In the genomic region with DNA sequence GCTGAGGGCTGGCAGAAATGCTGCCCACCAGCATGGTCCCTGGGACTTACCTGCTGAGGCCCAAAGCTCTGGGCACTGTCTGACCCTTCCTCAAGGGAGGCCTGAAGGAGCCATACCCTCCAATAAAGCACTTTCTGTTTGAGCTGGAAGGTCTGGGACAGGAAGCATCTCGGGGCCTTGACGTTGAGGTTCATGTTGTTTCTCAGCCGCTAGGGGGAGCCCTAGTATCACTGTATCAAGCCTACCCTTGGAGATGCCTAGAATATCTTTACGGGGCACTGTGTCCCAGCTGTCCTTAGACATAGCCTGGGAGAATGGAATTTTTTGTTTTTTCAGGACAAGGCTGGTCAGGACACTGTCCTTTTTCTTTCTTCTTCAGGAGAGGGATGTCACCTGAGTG, we compare ENCODE assay signal across 8 mouse cellular contexts. TPM values are rescaled to one million over a fixed set of nuclear protein-coding genes. Genes with fewer than 3 reads are reported as not detected.
DNase-seq lines count a peak whose midpoint lies in the region; ATAC-seq and TF ChIP-seq lines count a peak whose summit lies in the region.

No protein-coding gene starts in this region.

- no peaks in the 10 kb centered on the region for H3K9me3 ChIP-seq in intestine, postnatal 0 days (ENCODE audit: control insufficient read depth)
- no peaks in the 10 kb centered on the region for H3K9me3 ChIP-seq in limb, embryonic 15.5 days
- H3K9me3 ChIP-seq in midbrain, postnatal 0 days (ENCODE audit: low read length) = no peaks in the 10 kb centered on the region

- WGBS in intestine, postnatal 0 days = 2% methylated on average over 4 of the region's 4 CpGs
- WGBS in limb, embryonic 15.5 days = 0% methylated on average over 4 of the region's 4 CpGs
- 2% methylated on average over 4 of the region's 4 CpGs for WGBS in midbrain, postnatal 0 days

- TF ChIP-seq CTCF in cortical plate, adult 2 months (IDR thresholded peaks at IDR 0.05; ENCODE audit: extremely low read depth, insufficient read depth, low read length) = peak; percentile 89
- peak; percentile 97 for TF ChIP-seq CTCF in intestine, postnatal 0 days (IDR thresholded peaks at IDR 0.05; ENCODE audit: low read depth)
- TF ChIP-seq CTCF in midbrain, postnatal 0 days (IDR thresholded peaks at IDR 0.05) = peak; percentile 93

- intact Hi-C loops in gastrocnemius, postnatal 36 days (cut with DNase I) = loop anchor here (2.0 to 5.0 kb wide), 2 partner anchors 33 to 176 kb away; no protein-coding TSS in a partner anchor

- TF ChIP-seq POLR2A in cortical plate, adult 2 months (IDR thresholded peaks at IDR 0.05; ENCODE audit: extremely low read depth, insufficient read depth, low read length) = no peak

- H3K27ac ChIP-seq in cortical plate, adult 2 months (ENCODE audit: insufficient read depth, low read length) = no peak overlapping the region
- H3K27ac ChIP-seq in intestine, postnatal 0 days (ENCODE audit: low read depth, low read length) = no peak overlapping the region
- no peak overlapping the region for H3K27ac ChIP-seq in limb, embryonic 15.5 days
- no peak overlapping the region for H3K27ac ChIP-seq in midbrain, postnatal 0 days (ENCODE audit: low read depth, low read length)

- no peak overlapping the region for H3K4me2 ChIP-seq in intestine, postnatal 0 days (replicated peaks; ENCODE audit: low read depth)
- no peak overlapping the region for H3K4me2 ChIP-seq in limb, embryonic 15.5 days
- no peak overlapping the region for H3K4me2 ChIP-seq in midbrain, postnatal 0 days (ENCODE audit: low read depth, low read length, poor library complexity, severe bottlenecking)

- H3K9ac ChIP-seq in intestine, postnatal 0 days (ENCODE audit: low read depth, low read length) = no peak overlapping the region
- H3K9ac ChIP-seq in limb, embryonic 15.5 days = no peak overlapping the region
- H3K9ac ChIP-seq in midbrain, postnatal 0 days (replicated peaks; ENCODE audit: low read length, poor library complexity, severe bottlenecking) = no peak overlapping the region

- DNase-seq in A20 (ENCODE audit: low read depth, low spot score) = peak; percentile 85
- DNase-seq in gastrocnemius, postnatal 36 days = peak; percentile 40 to 54
- peak; percentile 85 for DNase-seq in midbrain, postnatal 0 days (ENCODE audit: low spot score)
- peak; percentile 90 for DNase-seq in splenic B cell, adult 2 months (ENCODE audit: low read depth, low spot score)

- H3K27me3 ChIP-seq in intestine, postnatal 0 days (replicated peaks; ENCODE audit: control insufficient read depth, insufficient read depth, low read length) = no peaks in the 10 kb centered on the region
- H3K27me3 ChIP-seq in limb, embryonic 15.5 days = no peaks in the 10 kb centered on the region
- H3K27me3 ChIP-seq in midbrain, postnatal 0 days (ENCODE audit: insufficient read depth, low read length) = no peaks in the 10 kb centered on the region
- no peaks in the 10 kb centered on the region for H3K27me3 ChIP-seq in splenic B cell, adult 2 months (ENCODE audit: control insufficient read depth, insufficient read depth, low read length, poor library complexity, severe bottlenecking)

- ATAC-seq in activated CD4-positive, CD25-positive, alpha-beta regulatory T cell, adult 4 months = peak; percentile 94
- ATAC-seq in intestine, postnatal 0 days = peak; percentile 57
- 0 out of 2 replicates have a peak, but pooled peaks have one; percentile 23 for ATAC-seq in limb, embryonic 15.5 days (ENCODE audit: insufficient number of reproducible peaks, low FRiP score, low TSS enrichment, low read depth)
- peak; percentile 64 for ATAC-seq in midbrain, postnatal 0 days (ENCODE audit: low FRiP score)

- no peaks in the 10 kb centered on the region for H3K4me1 ChIP-seq in cortical plate, adult 2 months (ENCODE audit: control insufficient read depth, insufficient read depth, low read length)
- H3K4me1 ChIP-seq in intestine, postnatal 0 days (replicated peaks; ENCODE audit: control insufficient read depth, insufficient read depth, low read length) = no peaks in the 10 kb centered on the region
- peaks cover 4% of the 10 kb centered on the region; the same call in 1 of the 2 replicates for H3K4me1 ChIP-seq in limb, embryonic 15.5 days
- H3K4me1 ChIP-seq in midbrain, postnatal 0 days (ENCODE audit: insufficient read depth, low read length) = no peaks in the 10 kb centered on the region

- peaks cover 31% of the 10 kb centered on the region for H3K36me3 ChIP-seq in intestine, postnatal 0 days (ENCODE audit: control insufficient read depth, insufficient read depth)
- H3K36me3 ChIP-seq in limb, embryonic 15.5 days = peaks cover 49% of the 10 kb centered on the region
- H3K36me3 ChIP-seq in midbrain, postnatal 0 days (ENCODE audit: insufficient read depth, low read length) = peaks cover 47% of the 10 kb centered on the region
- peaks cover 5% of the 10 kb centered on the region; the same call in 1 of the 2 replicates for H3K36me3 ChIP-seq in splenic B cell, adult 2 months (ENCODE audit: control insufficient read depth, insufficient read depth, low read length, poor library complexity, severe bottlenecking)

- no peak overlapping the region for H3K4me3 ChIP-seq in cortical plate, adult 2 months (ENCODE audit: insufficient read depth, low read length)
- H3K4me3 ChIP-seq in intestine, postnatal 0 days (ENCODE audit: low read depth, low read length) = no peak overlapping the region
- H3K4me3 ChIP-seq in limb, embryonic 15.5 days = no peak overlapping the region
- H3K4me3 ChIP-seq in midbrain, postnatal 0 days (ENCODE audit: low read depth, low read length) = no peak overlapping the region

RNA-seq across cellular contexts. Expression of gene 1810043G02Rik, which starts 6.3 kb away (rescaled TPM):
- polyA plus RNA-seq in activated CD4-positive, CD25-positive, alpha-beta regulatory T cell, adult 4 months (2017; shearing (Covaris generic)) = 10 to 100 TPM in 1 of 2 experiments, 1 to 10 TPM in 1; 7.1 to 11.1 TPM
- polyA plus RNA-seq in cortical plate, adult 2 months (2012; rRNA removed) = 74.0 and 74.4 TPM in 2 replicates
- total RNA-seq in gastrocnemius, postnatal 36 days (2021) = 1 to 10 TPM; 3.1 to 4.5 TPM
- 8.5 and 8.6 TPM in 2 replicates for polyA plus RNA-seq in intestine, postnatal 0 days (2015; fragmentation: Nextera tagmentation; extraction: Ambion mirVana)
- 23.7 and 24.2 TPM in 2 replicates for polyA plus RNA-seq in limb, embryonic 15.5 days (2015; fragmentation: Nextera tagmentation; extraction: Ambion mirVana)
- total RNA-seq in midbrain, postnatal 0 days (2014; rRNA removed) = 60.0 and 61.7 TPM in 2 replicates
- 66.2 and 72.6 TPM in 2 replicates for polyA plus RNA-seq in midbrain, postnatal 0 days (2015; fragmentation: Nextera tagmentation; extraction: Ambion mirVana)

RNA-seq across cellular contexts. Expression of gene Trpm2, which starts 14.3 kb away (rescaled TPM):
- polyA plus RNA-seq in activated CD4-positive, CD25-positive, alpha-beta regulatory T cell, adult 4 months (2017; shearing (Covaris generic)) = under 1 TPM; 0.38 TPM
- polyA plus RNA-seq in cortical plate, adult 2 months (2012; rRNA removed) = 30.8 and 32.0 TPM in 2 replicates
- under 1 TPM; 0.10 to 0.89 TPM for total RNA-seq in gastrocnemius, postnatal 36 days (2021)
- polyA plus RNA-seq in intestine, postnatal 0 days (2015; fragmentation: Nextera tagmentation; extraction: Ambion mirVana) = 0.66 and 1.1 TPM in 2 replicates
- 0.50 and 0.51 TPM in 2 replicates for polyA plus RNA-seq in limb, embryonic 15.5 days (2015; fragmentation: Nextera tagmentation; extraction: Ambion mirVana)
- total RNA-seq in midbrain, postnatal 0 days (2014; rRNA removed) = 7.3 and 12.5 TPM in 2 replicates
- polyA plus RNA-seq in midbrain, postnatal 0 days (2015; fragmentation: Nextera tagmentation; extraction: Ambion mirVana) = 5.6 and 8.0 TPM in 2 replicates

RNA-seq across cellular contexts. Expression of gene Pfkl, which starts 25.2 kb away (rescaled TPM):
- polyA plus RNA-seq in activated CD4-positive, CD25-positive, alpha-beta regulatory T cell, adult 4 months (2017; shearing (Covaris generic)) = 10 to 100 TPM; 40.4 to 82.9 TPM
- 158 and 186 TPM in 2 replicates for polyA plus RNA-seq in cortical plate, adult 2 months (2012; rRNA removed)
- total RNA-seq in gastrocnemius, postnatal 36 days (2021) = 1 to 10 TPM; 6.0 to 8.6 TPM
- polyA plus RNA-seq in intestine, postnatal 0 days (2015; fragmentation: Nextera tagmentation; extraction: Ambion mirVana) = 42.3 and 51.1 TPM in 2 replicates
- 164 and 168 TPM in 2 replicates for polyA plus RNA-seq in limb, embryonic 15.5 days (2015; fragmentation: Nextera tagmentation; extraction: Ambion mirVana)
- total RNA-seq in midbrain, postnatal 0 days (2014; rRNA removed) = 165 and 166 TPM in 2 replicates
- 98.5 and 104 TPM in 2 replicates for polyA plus RNA-seq in midbrain, postnatal 0 days (2015; fragmentation: Nextera tagmentation; extraction: Ambion mirVana)

RNA-seq across cellular contexts. Expression of gene Dnmt3l, which starts 57.1 kb away (rescaled TPM):
- not detected for polyA plus RNA-seq in activated CD4-positive, CD25-positive, alpha-beta regulatory T cell, adult 4 months (2017; shearing (Covaris generic))
- polyA plus RNA-seq in cortical plate, adult 2 months (2012; rRNA removed) = 0.13 and 0.38 TPM in 2 replicates
- total RNA-seq in gastrocnemius, postnatal 36 days (2021) = not detected
- 0.14 and 0.31 TPM in 2 replicates for polyA plus RNA-seq in intestine, postnatal 0 days (2015; fragmentation: Nextera tagmentation; extraction: Ambion mirVana)
- 0.58 TPM in 2 replicates for polyA plus RNA-seq in limb, embryonic 15.5 days (2015; fragmentation: Nextera tagmentation; extraction: Ambion mirVana)
- not detected in 2 replicates for total RNA-seq in midbrain, postnatal 0 days (2014; rRNA removed)
- not detected in 2 replicates for polyA plus RNA-seq in midbrain, postnatal 0 days (2015; fragmentation: Nextera tagmentation; extraction: Ambion mirVana)

RNA-seq across cellular contexts. Expression of gene Aire, which starts 58.8 kb away (rescaled TPM):
- polyA plus RNA-seq in activated CD4-positive, CD25-positive, alpha-beta regulatory T cell, adult 4 months (2017; shearing (Covaris generic)) = under 1 TPM in 1 of 2 experiments, not detected in 1; 0.44 TPM
- 0.32 and 0.65 TPM in 2 replicates for polyA plus RNA-seq in cortical plate, adult 2 months (2012; rRNA removed)
- total RNA-seq in gastrocnemius, postnatal 36 days (2021) = not detected
- 0.04 TPM in 1 of 2 replicates, not detected in the other for polyA plus RNA-seq in intestine, postnatal 0 days (2015; fragmentation: Nextera tagmentation; extraction: Ambion mirVana)
- polyA plus RNA-seq in limb, embryonic 15.5 days (2015; fragmentation: Nextera tagmentation; extraction: Ambion mirVana) = 0.28 and 0.29 TPM in 2 replicates
- total RNA-seq in midbrain, postnatal 0 days (2014; rRNA removed) = 0.16 and 0.33 TPM in 2 replicates
- 0.20 and 0.31 TPM in 2 replicates for polyA plus RNA-seq in midbrain, postnatal 0 days (2015; fragmentation: Nextera tagmentation; extraction: Ambion mirVana)

Comparison
In these comparisons a context has a peak if more than half of its experiments do, and no peak if none do; other contexts are left out.
1. ATAC-seq: peak in every context shown above with its lines; median percentile 94 in activated CD4-positive, CD25-positive, alpha-beta regulatory T cell, adult 4 months; 64 in midbrain, postnatal 0 days; 57 in intestine, postnatal 0 days; 23 in limb, embryonic 15.5 days.